Mouse (Mus musculus) urinary bladder, postnatal 4 days (tissue): Measurements from ENCODE around the gene Ptger1.

Source experiments
- DNase-seq, 2 experiments: peaks; one replicate each; pipeline ENCODE4 v3.0.0; 2021 to 2022; ENCODE audit warnings: low spot score in 2 of 2

Gene Ptger1

GRCm38 (mm10) chr8:83665969-83666865 lies at the start of gene Ptger1:
Ptger1 (plus strand) TSS chr8:83666678.
- DNase-seq, result peak in 1 of 2 experiments; percentile 67

GRCm38 (mm10) chr8:83617111-83617510 lies 49.4 kb upstream of the Ptger1 start:
- no peak for DNase-seq

GRCm38 (mm10) chr8:83618566-83618965 lies 47.9 kb upstream of the Ptger1 start:
- no peak for DNase-seq

- peak in 1 of 2 experiments; percentile 36 for DNase-seq
These were observed 46.8 kb upstream of the Ptger1 start for GRCm38 (mm10) chr8:83619568-83620285.

GRCm38 (mm10) chr8:83621691-83622388 lies 44.6 kb upstream of the Ptger1 start:
- no peak for DNase-seq

GRCm38 (mm10) chr8:83622389-83622989 lies 44.0 kb upstream of the Ptger1 start:
- peak; percentile 76 to 90 for DNase-seq

GRCm38 (mm10) chr8:83623549-83623948 lies 42.9 kb upstream of the Ptger1 start:
- DNase-seq, result no peak

GRCm38 (mm10) chr8:83624739-83625138 lies 41.7 kb upstream of the Ptger1 start:
- no peak for DNase-seq

- no peak for DNase-seq
These were observed 40.7 kb upstream of the Ptger1 start for GRCm38 (mm10) chr8:83625676-83626299.

GRCm38 (mm10) chr8:83632083-83632707 lies 34.3 kb upstream of the Ptger1 start:
- DNase-seq, result no peak

- no peak for DNase-seq
These were observed 27.6 kb upstream of the Ptger1 start for GRCm38 (mm10) chr8:83638856-83639255.

- no peak for DNase-seq
These were observed 26.8 kb upstream of the Ptger1 start for GRCm38 (mm10) chr8:83639649-83640048.

GRCm38 (mm10) chr8:83647511-83647910 lies 19.0 kb upstream of the Ptger1 start:
- no peak for DNase-seq

- no peak for DNase-seq
These were observed 18.4 kb upstream of the Ptger1 start for GRCm38 (mm10) chr8:83648031-83648430.

- DNase-seq, result no peak
These were observed 16.8 kb upstream of the Ptger1 start for GRCm38 (mm10) chr8:83649699-83650098.

GRCm38 (mm10) chr8:83652030-83652743 lies 14.3 kb upstream of the Ptger1 start, which contains the start of gene Gipc1:
Gipc1 (plus strand) TSS chr8:83652677.
- peak; percentile 94 to 96 for DNase-seq

GRCm38 (mm10) chr8:83652744-83653661 lies 13.5 kb upstream of the Ptger1 start:
- DNase-seq, result no peak

- no peak for DNase-seq
These were observed 12.8 kb upstream of the Ptger1 start for GRCm38 (mm10) chr8:83653662-83654017.

- no peak for DNase-seq
These were observed 11.8 kb upstream of the Ptger1 start for GRCm38 (mm10) chr8:83654725-83655124.
